Mouse (Mus musculus) gastrocnemius, adult 2 months (tissue): ENCODE measurements at regions not wholly inside any gene's neighbourhood (a gene's known extent, or its start where the extent isn't known, plus 50 kb on each side); places are given as distances from the start of the nearest gene placed in this dataset.

Experiments used
- DNase-seq: peaks from one replicate; pipeline ENCODE4 v3.0.0; 2022
- H3K27ac ChIP-seq: fragments of 200-600 bp; 2 replicates; pipeline ENCODE4 v1.8.1; 2022; ENCODE audit warnings: mild to moderate bottlenecking
- H3K4me3 ChIP-seq: fragments of 200-600 bp; 2 replicates; pipeline ENCODE4 v1.8.1; 2022; ENCODE audit warnings: mild to moderate bottlenecking, moderate library complexity
- CTCF ChIP-seq: fragments of 200-600 bp; IDR thresholded peaks from 2 replicates; pipeline ENCODE4 v1.8.1; 2022; ENCODE audit warnings: antibody characterized with exemption, mild to moderate bottlenecking, moderate library complexity
- intact Hi-C: fragments of 180-260 bp; cut with DNase I; formaldehyde crosslinking; loops from one replicate; pipeline ENCODE4 v1.15.1; 2025

DNA sequence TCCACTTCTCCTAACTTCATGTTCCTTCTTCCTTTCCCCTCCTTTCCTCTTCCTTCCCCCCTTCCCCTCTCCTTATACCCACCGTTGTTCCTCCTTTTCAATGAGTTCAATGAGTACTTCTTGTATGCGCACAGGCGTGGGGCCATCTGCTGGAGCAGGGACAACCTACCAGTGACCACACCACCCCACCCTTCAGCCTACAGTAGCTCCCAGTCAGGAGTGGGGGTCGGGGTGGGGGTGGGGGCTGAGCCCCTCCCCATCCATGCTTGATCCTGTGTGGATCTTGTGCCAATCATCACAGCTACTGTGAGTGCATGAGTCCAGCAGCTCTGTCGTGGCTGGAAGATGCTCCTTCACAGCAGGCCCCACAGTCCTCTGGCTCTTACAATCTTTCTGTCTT is 143.6 kb downstream of the Chst1 start:
- Histone ChIP-seq H3K27ac (peak overlapping the region; percentile 81), H3K4me3 (peak overlapping the region; percentile 56)
- no peak for TF ChIP-seq CTCF
- intact Hi-C loops: loop anchor here (5.0 kb wide), 1 partner anchor 131 kb away; no protein-coding TSS in a partner anchor
- DNase-seq: no peak

DNA sequence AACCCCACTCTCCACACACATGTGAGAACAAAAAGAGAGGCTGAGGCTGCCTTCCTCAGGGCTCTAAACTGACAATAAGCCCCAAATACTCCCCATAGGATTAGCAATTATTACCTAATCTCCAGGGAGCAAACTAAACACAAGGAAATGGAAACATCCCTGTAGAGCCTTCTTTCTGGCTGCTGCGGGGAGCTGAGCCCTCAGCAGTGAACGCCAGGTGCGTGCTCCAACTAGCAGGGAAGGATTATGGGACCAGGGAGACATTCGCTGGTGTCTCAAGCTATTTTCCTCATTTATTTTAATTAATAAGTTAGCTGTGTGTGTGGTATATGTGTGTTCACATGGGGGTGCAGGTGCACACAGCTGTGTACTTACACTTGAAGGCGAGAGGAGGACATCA is 144.4 kb downstream of the Chst1 start:
- intact Hi-C loops: loop anchor here (5.0 kb wide), 1 partner anchor 132 kb away; no protein-coding TSS in a partner anchor
- no peak overlapping the region for H3K4me3 ChIP-seq
- TF ChIP-seq CTCF: no peak
- no peak for DNase-seq
- no peak overlapping the region for H3K27ac ChIP-seq

DNA sequence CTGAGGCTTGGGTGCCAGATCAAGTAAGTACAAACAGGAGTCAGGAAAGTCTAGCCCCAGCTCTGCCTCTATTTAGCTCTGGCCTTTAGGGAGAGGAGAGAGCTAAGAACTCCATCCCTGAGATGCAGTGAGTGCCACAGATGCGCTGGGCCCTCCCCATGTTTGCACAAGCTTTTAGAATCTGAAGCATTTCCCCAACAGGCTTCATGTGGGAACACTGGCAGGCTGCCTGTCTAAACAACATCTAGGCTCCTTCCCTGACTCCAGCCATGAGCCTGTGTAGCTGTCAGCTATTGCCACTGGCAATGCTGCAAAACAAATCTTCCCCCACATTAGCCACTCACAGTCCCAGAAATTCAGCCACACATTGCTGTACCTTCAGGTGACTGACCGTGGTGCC is 147.9 kb downstream of the Chst1 start:
- intact Hi-C loops: no loop called here
- Histone ChIP-seq H3K4me3 (no peak overlapping the region), H3K27ac (no peak overlapping the region)
- no peak for TF ChIP-seq CTCF
- DNase-seq: no peak

DNA sequence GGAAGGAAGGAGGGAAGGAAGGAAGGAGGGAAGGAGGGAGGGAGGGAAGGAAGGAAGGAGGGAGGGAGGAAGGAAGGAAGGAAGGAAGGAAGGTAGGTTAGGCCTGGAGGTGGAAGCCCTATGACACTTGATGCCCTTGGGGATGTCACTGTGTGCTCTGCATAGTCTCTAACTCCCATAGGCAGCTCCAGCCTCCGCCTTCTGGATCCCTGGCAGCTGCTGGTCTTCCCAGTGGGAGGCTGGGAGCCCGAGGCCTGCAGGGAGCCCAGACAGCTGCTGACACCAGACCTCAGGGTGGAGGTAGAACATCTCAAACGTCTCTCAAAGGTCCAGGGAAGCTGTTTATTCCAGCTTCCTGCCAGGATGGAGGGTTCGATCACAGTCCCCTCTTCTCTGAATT is 150.6 kb downstream of the Chst1 start:
- no peak for TF ChIP-seq CTCF
- Histone ChIP-seq H3K27ac (no peak overlapping the region), H3K4me3 (no peak overlapping the region)
- DNase-seq: no peak
- intact Hi-C loops: no loop called here

DNA sequence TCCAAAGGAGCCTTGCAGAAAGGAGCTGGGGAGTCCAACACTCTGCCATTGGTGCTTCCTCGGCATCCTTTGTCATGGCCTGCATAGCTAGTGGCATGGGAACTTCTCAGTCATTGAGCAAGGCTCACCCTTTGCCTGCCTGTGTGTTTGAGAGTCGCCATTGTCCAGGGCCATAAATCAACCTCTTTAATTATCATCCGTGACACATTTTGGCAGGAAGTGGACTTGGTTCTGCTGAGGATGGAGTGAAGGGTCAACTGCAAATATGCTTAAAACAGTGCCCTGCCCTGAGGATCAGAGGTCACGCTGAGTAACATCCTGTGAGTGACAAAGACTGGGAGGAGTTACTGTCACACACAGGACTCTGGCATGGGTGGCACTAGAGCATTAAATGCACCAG is 151.2 kb downstream of the Chst1 start:
- intact Hi-C loops: no loop called here
- no peak for TF ChIP-seq CTCF
- DNase-seq: no peak
- H3K4me3 ChIP-seq: no peak overlapping the region
- H3K27ac ChIP-seq: no peak overlapping the region

DNA sequence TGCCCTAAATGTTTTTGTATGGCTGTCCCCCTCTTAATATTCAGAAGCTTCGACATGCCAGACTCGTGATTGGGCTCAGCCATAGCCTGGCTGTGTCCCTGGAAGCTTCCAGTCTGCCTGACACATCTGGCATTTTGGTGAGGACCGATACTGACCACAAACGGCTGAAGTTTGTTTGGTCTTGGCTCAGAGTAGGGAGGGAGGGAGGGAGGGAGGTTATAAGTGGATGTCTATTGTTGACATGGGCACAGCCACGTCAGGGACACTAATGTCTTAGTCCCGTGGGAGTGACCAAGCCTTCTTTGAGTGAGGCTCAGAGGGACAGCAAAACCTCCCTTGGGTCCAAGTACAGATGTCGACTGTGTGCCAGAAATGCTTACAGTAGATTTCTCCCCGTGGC is 151.7 kb downstream of the Chst1 start:
- no peak overlapping the region for H3K27ac ChIP-seq
- no peak for TF ChIP-seq CTCF
- intact Hi-C loops: no loop called here
- no peak for DNase-seq
- H3K4me3 ChIP-seq: no peak overlapping the region

DNA sequence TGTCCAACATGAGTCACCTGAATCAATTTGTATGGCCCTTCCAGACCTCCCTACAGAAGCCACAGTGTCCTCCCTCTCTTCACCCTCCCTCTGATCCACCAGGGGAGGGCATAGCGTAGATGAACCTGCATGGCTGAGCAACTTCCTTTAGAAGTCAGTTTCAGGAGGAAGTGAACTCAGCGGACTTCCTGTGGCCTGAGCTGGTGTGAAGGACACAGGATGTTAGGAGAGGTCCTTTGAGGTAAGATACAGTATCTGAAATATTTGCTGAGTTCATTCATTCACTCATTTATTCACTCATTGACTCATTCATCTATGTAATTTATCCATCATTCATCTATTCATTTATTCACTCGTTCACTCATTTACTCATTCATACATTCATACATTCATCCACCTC is 152.6 kb downstream of the Chst1 start:
- H3K27ac ChIP-seq: no peak overlapping the region

DNA sequence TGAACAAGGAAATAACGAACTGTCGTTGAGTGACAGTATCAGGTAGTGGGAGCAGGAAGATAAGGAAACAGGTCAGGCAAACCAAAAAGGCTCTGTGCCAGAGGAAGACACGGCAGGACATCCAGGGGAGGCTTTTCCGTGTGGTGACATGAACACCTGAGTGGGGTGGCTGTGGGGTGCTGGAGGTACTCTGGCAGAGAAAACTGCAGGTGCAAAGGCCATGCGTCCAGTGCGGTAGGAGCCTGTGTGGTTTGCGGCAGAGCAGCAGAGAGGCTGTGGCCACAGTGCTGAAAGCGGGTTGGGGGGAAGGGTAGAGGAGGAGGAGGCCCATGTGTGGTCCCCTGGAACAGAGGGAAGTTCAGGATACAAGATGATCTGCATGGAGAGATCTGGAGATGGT is 153.3 kb downstream of the Chst1 start:
- no peak for DNase-seq
- intact Hi-C loops: no loop called here
- Histone ChIP-seq H3K4me3 (no peak overlapping the region), H3K27ac (no peak overlapping the region)
- TF ChIP-seq CTCF: no peak

More for the DNA sequence above, 152.6 kb downstream of the Chst1 start:
- intact Hi-C loops: no loop called here
- no peak for DNase-seq
- TF ChIP-seq CTCF: no peak
- H3K4me3 ChIP-seq: no peak overlapping the region

DNA sequence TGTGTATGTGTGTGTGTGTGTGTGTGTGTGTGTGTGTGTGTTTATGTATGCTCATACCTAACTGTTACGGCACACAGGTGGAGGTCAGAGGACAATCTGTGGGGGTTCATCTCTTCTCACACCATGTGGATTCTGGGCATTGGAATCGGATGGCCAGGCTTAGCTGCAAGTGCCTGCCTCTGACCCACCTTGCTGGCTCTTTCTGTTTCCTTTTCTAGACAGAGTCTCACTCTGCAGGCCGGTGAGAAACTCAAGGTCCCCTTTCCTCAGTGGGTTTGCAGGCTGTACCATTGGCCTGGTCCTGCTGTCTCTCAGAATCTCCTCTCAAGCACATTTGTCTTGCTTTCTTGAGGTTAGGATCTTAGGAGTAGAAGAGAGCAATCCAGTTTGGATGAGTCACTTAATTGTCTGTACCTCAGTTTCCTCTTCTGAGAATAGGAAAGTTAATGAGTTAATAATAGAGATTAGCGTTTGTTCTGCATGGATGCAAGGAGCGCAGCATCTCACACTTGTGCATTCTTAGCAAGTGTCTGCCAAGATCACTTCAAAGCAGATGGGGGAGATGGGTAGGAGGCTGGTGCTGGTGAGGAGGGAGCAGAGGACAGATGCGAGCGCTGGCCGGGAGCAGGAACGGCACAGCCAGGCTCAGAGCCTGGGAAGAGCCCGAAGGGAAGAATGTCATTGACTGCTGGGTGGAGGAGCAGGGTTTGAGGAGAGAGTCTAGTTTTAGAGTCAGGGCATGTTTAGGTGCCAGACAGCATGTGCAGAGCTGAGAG is 155.2 kb downstream of the Chst1 start:
- Histone ChIP-seq H3K27ac (no peak overlapping the region), H3K4me3 (no peak overlapping the region)
- no peak for DNase-seq
- intact Hi-C loops: no loop called here
- TF ChIP-seq CTCF: no peak

DNA sequence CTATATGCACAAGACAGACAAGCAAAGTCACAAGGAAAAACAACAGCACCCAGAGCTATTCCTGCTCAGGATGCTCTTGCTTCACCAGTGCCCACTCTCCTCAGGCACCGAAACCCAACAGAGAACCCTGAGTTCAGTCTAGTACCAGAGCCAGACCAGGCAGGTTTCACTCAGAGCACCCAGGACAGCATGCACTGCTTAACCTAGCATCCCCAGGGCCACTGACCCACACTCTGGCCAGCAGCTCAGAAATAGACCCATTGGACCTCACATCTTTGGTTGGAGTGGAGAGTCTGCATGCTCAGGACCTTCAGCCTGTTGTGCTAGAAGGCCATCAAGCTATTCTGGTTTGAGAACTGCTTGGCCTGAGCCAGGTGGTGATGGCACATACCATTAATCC is 157.0 kb downstream of the Chst1 start:
- intact Hi-C loops: no loop called here
- TF ChIP-seq CTCF: no peak
- Histone ChIP-seq H3K27ac (no peak overlapping the region), H3K4me3 (no peak overlapping the region)
- DNase-seq: no peak

DNA sequence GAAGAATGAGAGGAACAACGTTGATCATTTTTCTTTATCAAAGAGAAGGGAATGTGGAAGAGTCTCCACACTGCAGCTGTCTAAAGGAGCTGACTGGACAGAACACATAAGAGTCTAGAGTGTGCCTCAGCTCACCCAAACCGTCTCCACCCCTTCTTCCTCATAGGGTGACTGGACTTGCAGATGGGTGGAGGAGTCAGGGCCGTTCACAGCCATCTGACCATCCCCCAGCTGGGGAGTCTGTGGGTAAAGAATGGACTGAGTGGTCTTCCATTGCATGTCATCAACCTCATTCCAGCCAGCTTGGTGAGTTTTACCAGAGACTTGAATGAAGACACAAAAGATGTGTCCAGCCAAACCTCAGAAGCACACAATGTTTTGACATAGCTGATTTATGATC is 156.1 kb upstream of the Syt13 start:
- no peak for TF ChIP-seq CTCF
- DNase-seq: no peak
- Histone ChIP-seq H3K4me3 (no peak overlapping the region), H3K27ac (no peak overlapping the region)
- intact Hi-C loops: no loop called here

DNA sequence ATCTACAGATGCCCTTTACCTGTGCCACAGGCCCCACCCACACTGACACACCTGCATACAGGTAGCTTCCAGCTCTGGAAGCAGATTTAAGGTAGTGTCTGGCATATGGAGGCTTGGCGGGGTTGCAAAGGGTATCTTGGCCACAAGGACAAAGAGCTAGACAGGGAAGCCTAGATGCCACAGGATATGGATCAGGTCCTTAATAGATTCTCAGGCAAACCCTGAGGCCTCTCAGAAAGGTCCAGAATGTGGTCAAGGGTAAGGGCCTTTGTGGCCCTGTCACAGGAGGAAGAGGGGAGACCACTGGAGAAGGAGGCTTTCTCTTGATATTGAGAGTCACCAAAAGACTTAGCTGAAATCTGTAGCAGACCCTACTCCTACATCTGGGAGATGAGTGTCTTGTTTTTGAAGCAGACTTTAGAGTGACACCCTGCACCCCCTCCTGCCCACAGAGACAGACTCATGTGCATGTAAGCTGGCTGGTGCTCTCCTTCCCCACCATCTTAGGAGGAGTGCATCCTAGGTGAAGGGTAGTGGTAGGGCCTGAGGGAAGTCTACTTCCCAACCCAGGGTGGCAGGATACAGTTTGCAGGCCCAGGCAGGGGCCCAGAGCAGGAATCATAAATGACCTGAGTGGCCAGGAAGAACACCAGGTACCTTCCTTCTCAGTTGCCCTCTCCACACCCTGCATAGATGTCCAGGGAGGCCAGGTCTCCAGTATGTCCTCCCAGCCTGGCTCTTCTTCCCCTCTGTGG is 150.8 kb upstream of the Syt13 start:
- no peak overlapping the region for H3K4me3 ChIP-seq
- DNase-seq: no peak
- intact Hi-C loops: no loop called here
- TF ChIP-seq CTCF: no peak
- no peak overlapping the region for H3K27ac ChIP-seq

DNA sequence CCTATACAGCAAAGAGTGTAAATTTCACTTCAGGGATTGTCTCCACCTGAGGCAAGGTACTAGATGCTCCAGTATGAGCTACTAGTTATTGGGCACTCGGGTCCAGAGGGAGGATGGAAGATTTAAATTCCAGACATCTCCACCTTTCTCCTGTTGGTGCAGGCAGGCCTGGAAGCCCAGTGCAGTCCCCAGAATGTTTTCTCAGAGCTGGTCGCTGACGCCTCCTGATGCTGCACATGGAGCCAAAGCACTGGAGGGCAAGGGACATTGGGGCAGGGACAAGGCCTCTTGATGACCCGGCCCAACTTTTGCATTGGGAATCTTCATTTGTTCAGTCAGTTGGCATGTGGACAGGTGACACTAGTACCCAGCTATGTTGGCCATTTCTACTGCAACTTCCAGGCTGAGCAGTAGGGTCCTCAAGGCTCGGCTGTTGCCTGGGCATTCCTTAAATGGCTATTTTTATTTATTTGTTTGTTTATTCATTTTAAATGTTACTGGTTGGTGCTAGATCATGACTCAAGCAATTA is 147.4 kb upstream of the Syt13 start:
- no peak for DNase-seq
- H3K27ac ChIP-seq: no peak overlapping the region

More for the DNA sequence above, 147.4 kb upstream of the Syt13 start:
- no peak overlapping the region for H3K4me3 ChIP-seq
- intact Hi-C loops: no loop called here
- TF ChIP-seq CTCF: no peak
